ENCODE assay signal across 10 mouse cellular contexts in the genomic region with DNA sequence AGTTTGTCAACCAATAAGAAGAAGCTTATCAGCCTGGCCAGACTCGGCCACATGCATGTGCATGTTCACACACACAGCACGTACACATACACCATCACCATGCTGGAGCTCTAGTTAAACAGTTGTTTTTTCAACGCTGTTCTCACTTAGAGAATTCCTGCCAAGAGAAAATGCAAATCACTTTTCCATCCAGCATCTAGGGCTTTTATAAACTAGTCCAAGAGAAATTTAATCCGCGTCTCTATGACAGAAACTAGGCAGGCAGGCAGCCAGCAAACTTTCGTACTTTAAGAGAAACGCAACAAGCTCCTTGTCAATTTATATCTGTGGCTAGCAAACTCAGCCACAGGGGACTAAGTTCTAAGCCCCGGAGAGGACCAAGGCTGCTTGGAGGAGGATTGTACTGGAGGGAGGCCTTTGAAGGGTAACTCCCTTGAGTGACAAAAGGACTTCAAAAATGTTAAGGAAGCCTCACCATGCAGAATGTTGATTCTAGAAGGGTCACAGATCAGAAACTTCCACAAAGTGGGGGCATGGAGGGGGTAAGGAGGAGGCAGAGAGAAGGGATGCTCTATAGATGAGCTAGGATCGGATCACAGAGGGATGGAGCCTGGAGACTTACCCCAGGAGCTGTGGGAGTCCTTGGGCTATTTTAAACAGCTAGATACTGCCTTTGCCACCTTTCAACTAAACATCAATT. TPM values are rescaled to one million over a fixed set of nuclear protein-coding genes. Genes with fewer than 3 reads are reported as not detected.
DNase-seq lines count a peak whose midpoint lies in the region; ATAC-seq lines count a peak whose summit lies in the region.
"Had no signal": no experiment of that assay in that cellular context is flagged by ENCODE, and none has a peak within 500 bp of the region (broad histone marks: within the 10 kb centered on the region; RNA-seq: fewer than 3 reads in every experiment).

No protein-coding gene starts in this region.

- no peak overlapping the region for H3K4me3 ChIP-seq in heart, embryonic 10.5 days
- H3K4me3 ChIP-seq in lung, embryonic 15.5 days: no peak overlapping the region
- H3K4me3 ChIP-seq: myocyte had no signal

- H3K27me3 ChIP-seq in heart, embryonic 10.5 days (ENCODE audit: insufficient read depth, poor library complexity, severe bottlenecking): no peaks in the 10 kb centered on the region
- H3K27me3 ChIP-seq in lung, embryonic 15.5 days: no peaks in the 10 kb centered on the region

- H3K9me3 ChIP-seq in heart, embryonic 10.5 days: no peaks in the 10 kb centered on the region
- no peaks in the 10 kb centered on the region for H3K9me3 ChIP-seq in lung, embryonic 15.5 days

- no peak overlapping the region for H3K9ac ChIP-seq in lung, embryonic 15.5 days

- WGBS in heart, embryonic 10.5 days: 67% methylated on average over 9 of the region's 9 CpGs
- WGBS in lung, embryonic 15.5 days: 50% methylated on average over 9 of the region's 9 CpGs

- H3K4me1 ChIP-seq in heart, embryonic 10.5 days: peaks cover 20% of the 10 kb centered on the region
- H3K4me1 ChIP-seq in lung, embryonic 15.5 days: peaks cover 11% of the 10 kb centered on the region

- H3K4me2 ChIP-seq in lung, embryonic 15.5 days: no peak overlapping the region

- ATAC-seq in lung, embryonic 15.5 days (ENCODE audit: borderline replicate concordance, extremely low read depth, low FRiP score, low TSS enrichment): peak; percentile 49; the same call in 1 of the 2 replicates

- no peak for DNase-seq in heart, embryonic 10.5 days (ENCODE audit: low spot score)
- no peak for DNase-seq in heart, adult 9 months (ENCODE audit: low spot score in 2 of 2)
- no peak for DNase-seq in lung, postnatal 25 days (ENCODE audit: low spot score)
- DNase-seq in kidney, adult 11 months: peak; percentile 66
- peak; percentile 67 for DNase-seq in right cerebral cortex, postnatal 14 days
- no peak for DNase-seq in thymus, postnatal 4 days
- DNase-seq in T-cell, adult 2 months (ENCODE audit: low spot score): no peak
- DNase-seq: cerebellum, postnatal 10 days had no signal

- no peaks in the 10 kb centered on the region for H3K36me3 ChIP-seq in heart, embryonic 10.5 days
- no peaks in the 10 kb centered on the region for H3K36me3 ChIP-seq in lung, embryonic 15.5 days

- peak overlapping the region; percentile 23; the same call in 1 of the 2 replicates for H3K27ac ChIP-seq in heart, embryonic 10.5 days
- H3K27ac ChIP-seq in lung, embryonic 15.5 days: peak overlapping the region; percentile 20; the same call in 1 of the 2 replicates

RNA-seq across cellular contexts. Expression of a gene that starts 29.2 kb away (rescaled TPM):
- 9.2 and 9.7 TPM in 2 replicates for polyA plus RNA-seq in heart, embryonic 10.5 days (2016; fragmentation: Nextera tagmentation; extraction: Ambion mirVana)
- polyA plus RNA-seq in lung, embryonic 15.5 days (2015; fragmentation: Nextera tagmentation; extraction: Ambion mirVana): 11.6 and 13.1 TPM in 2 replicates

RNA-seq across cellular contexts. Expression of a gene that starts 29.3 kb away (rescaled TPM):
- 29.2 and 30.1 TPM in 2 replicates for polyA plus RNA-seq in heart, embryonic 10.5 days (2016; fragmentation: Nextera tagmentation; extraction: Ambion mirVana)
- polyA plus RNA-seq in lung, embryonic 15.5 days (2015; fragmentation: Nextera tagmentation; extraction: Ambion mirVana): 20.0 and 23.2 TPM in 2 replicates

Comparison
In these comparisons a context has a peak if more than half of its experiments do, and no peak if none do; other contexts are left out.
1. DNase-seq: peak in kidney, adult 11 months (single experiment) and right cerebral cortex, postnatal 14 days (single experiment); none in heart, embryonic 10.5 days (single experiment), heart, adult 9 months (0 of 2), lung, postnatal 25 days (single experiment), thymus, postnatal 4 days (single experiment) and T-cell, adult 2 months (single experiment).